In genomic region chr16:23294236-23294635, GRCm38 (mm10) we compare ENCODE assay signal across 28 mouse cellular contexts.
DNase-seq lines count a peak whose midpoint lies in the region; ATAC-seq and TF ChIP-seq lines count a peak whose summit lies in the region.
"Had no signal": no experiment of that assay in that cellular context is flagged by ENCODE, and none has a peak within 500 bp of the region (broad histone marks: within the 10 kb centered on the region; RNA-seq: fewer than 3 reads in every experiment).

No protein-coding gene starts in this region.

- H3K27ac ChIP-seq in stomach, embryonic 15.5 days, result no peak overlapping the region
- H3K27ac ChIP-seq in stomach, postnatal 0 days (replicated peaks), result no peak overlapping the region
- no peak overlapping the region for H3K27ac ChIP-seq in liver, embryonic 13.5 days
- H3K27ac ChIP-seq: forebrain, embryonic 12.5 days; heart, embryonic 10.5 days; heart, embryonic 15.5 days; hindbrain, embryonic 14.5 days; limb, embryonic 10.5 days; limb, embryonic 15.5 days had no signal

- no peaks in the 10 kb centered on the region for H3K4me1 ChIP-seq in stomach, embryonic 15.5 days
- H3K4me1 ChIP-seq in stomach, postnatal 0 days (replicated peaks; ENCODE audit: control insufficient read depth, insufficient read depth), result no peaks in the 10 kb centered on the region
- no peaks in the 10 kb centered on the region; the same call in 1 of the 2 replicates for H3K4me1 ChIP-seq in liver, embryonic 13.5 days (replicated peaks)
- H3K4me1 ChIP-seq: forebrain, embryonic 12.5 days; heart, embryonic 10.5 days; limb, embryonic 10.5 days had no signal

- H3K27me3 ChIP-seq in stomach, embryonic 15.5 days (replicated peaks), result no peaks in the 10 kb centered on the region
- H3K27me3 ChIP-seq in stomach, postnatal 0 days (ENCODE audit: control insufficient read depth, insufficient read depth, low read length), result no peaks in the 10 kb centered on the region
- H3K27me3 ChIP-seq in liver, embryonic 13.5 days, result no peaks in the 10 kb centered on the region
- H3K27me3 ChIP-seq: forebrain, embryonic 12.5 days; limb, embryonic 15.5 days had no signal

- TF ChIP-seq CTCF in stomach, postnatal 0 days (IDR thresholded peaks at IDR 0.05; ENCODE audit: low read depth), result no peak

- DNase-seq in stomach, postnatal 0 days (ENCODE audit: low spot score), result no peak
- DNase-seq in liver, result peak; percentile 18
- no peak for DNase-seq in liver, embryonic 13.5 days
- peak; percentile 37 for DNase-seq in yolk sac, embryonic 10.5 days (ENCODE audit: low spot score)
- DNase-seq in layer of hippocampus, postnatal 10 days (ENCODE audit: low spot score in 2 of 2), result no peak
- DNase-seq in urinary bladder, adult 2 months (ENCODE audit: low spot score), result no peak
- DNase-seq: adrenal gland, adult 2 months; adrenal gland, postnatal 36 days; cerebellum, adult 18-20 months; cerebellum, postnatal 14 days; embryo, embryonic 11 days; gastrocnemius, postnatal 10 days; heart, postnatal 36 days; kidney, adult 9 months; kidney, postnatal 10 days; lung, postnatal 36 days; thymus, postnatal 25 days had no signal

- WGBS in stomach, embryonic 15.5 days, result 67% methylated on average over 3 of the region's 3 CpGs
- WGBS in stomach, postnatal 0 days, result 75% methylated on average over 3 of the region's 3 CpGs
- 45% methylated on average over 3 of the region's 3 CpGs for WGBS in liver, embryonic 13.5 days (ENCODE audit: insufficient replicate concordance)

- H3K4me3 ChIP-seq in stomach, embryonic 15.5 days (replicated peaks), result no peak overlapping the region
- no peak overlapping the region for H3K4me3 ChIP-seq in stomach, postnatal 0 days (ENCODE audit: low read depth, low read length)
- no peak overlapping the region for H3K4me3 ChIP-seq in liver, embryonic 13.5 days (replicated peaks)
- H3K4me3 ChIP-seq: erythroblast, embryonic 14.5 days; forebrain, embryonic 12.5 days; heart, embryonic 10.5 days; heart, embryonic 15.5 days; limb, embryonic 10.5 days; limb, embryonic 15.5 days had no signal

- no peak for TF ChIP-seq EP300 in stomach, postnatal 0 days (optimal IDR thresholded peaks at IDR 0.05)

- H3K36me3 ChIP-seq in stomach, embryonic 15.5 days, result no peaks in the 10 kb centered on the region
- H3K36me3 ChIP-seq in stomach, postnatal 0 days (ENCODE audit: control insufficient read depth, insufficient read depth, low read length), result no peaks in the 10 kb centered on the region
- 0 out of 2 replicates have a peak, but pooled peaks cover 3% of the 10 kb centered on the region for H3K36me3 ChIP-seq in liver, embryonic 13.5 days
- H3K36me3 ChIP-seq: forebrain, embryonic 12.5 days; heart, embryonic 10.5 days; heart, embryonic 15.5 days; limb, embryonic 15.5 days had no signal

- no peak overlapping the region for H3K9ac ChIP-seq in stomach, embryonic 15.5 days
- no peak overlapping the region for H3K9ac ChIP-seq in stomach, postnatal 0 days (ENCODE audit: low read length)
- H3K9ac ChIP-seq in liver, embryonic 13.5 days, result no peak overlapping the region
- H3K9ac ChIP-seq: forebrain, embryonic 12.5 days; heart, embryonic 15.5 days; hindbrain, embryonic 14.5 days; limb, embryonic 15.5 days had no signal

- no peaks in the 10 kb centered on the region for H3K9me3 ChIP-seq in stomach, embryonic 15.5 days
- no peaks in the 10 kb centered on the region for H3K9me3 ChIP-seq in stomach, postnatal 0 days (ENCODE audit: control insufficient read depth, low read length)
- no peaks in the 10 kb centered on the region for H3K9me3 ChIP-seq in liver, embryonic 13.5 days (replicated peaks)
- H3K9me3 ChIP-seq: forebrain, embryonic 12.5 days; heart, embryonic 10.5 days; heart, embryonic 15.5 days; limb, embryonic 10.5 days; limb, embryonic 15.5 days had no signal

- peak; percentile 63; the same call in 1 of the 2 replicates for ATAC-seq in stomach, embryonic 15.5 days (ENCODE audit: insufficient read depth, low FRiP score, low read depth)
- ATAC-seq in stomach, postnatal 0 days (ENCODE audit: low FRiP score, low TSS enrichment), result no peak
- peak; percentile 93 for ATAC-seq in liver, embryonic 13.5 days (ENCODE audit: low read depth)
- ATAC-seq: intestine, postnatal 0 days; midbrain, embryonic 16.5 days had no signal

- H3K4me2 ChIP-seq in stomach, embryonic 15.5 days, result no peak overlapping the region
- H3K4me2 ChIP-seq in stomach, postnatal 0 days (replicated peaks; ENCODE audit: low read depth), result no peak overlapping the region
- H3K4me2 ChIP-seq in liver, embryonic 13.5 days, result no peak overlapping the region
- H3K4me2 ChIP-seq: forebrain, embryonic 12.5 days; heart, embryonic 15.5 days; hindbrain, embryonic 14.5 days; limb, embryonic 15.5 days; midbrain, embryonic 11.5 days had no signal

Comparison
In these comparisons a context has a peak if more than half of its experiments do, and no peak if none do; other contexts are left out.
1. DNase-seq: peak in liver (single experiment) and yolk sac, embryonic 10.5 days (single experiment); none in stomach, postnatal 0 days (single experiment), liver, embryonic 13.5 days (single experiment), layer of hippocampus, postnatal 10 days (0 of 2) and urinary bladder, adult 2 months (single experiment).